In the genomic region with DNA sequence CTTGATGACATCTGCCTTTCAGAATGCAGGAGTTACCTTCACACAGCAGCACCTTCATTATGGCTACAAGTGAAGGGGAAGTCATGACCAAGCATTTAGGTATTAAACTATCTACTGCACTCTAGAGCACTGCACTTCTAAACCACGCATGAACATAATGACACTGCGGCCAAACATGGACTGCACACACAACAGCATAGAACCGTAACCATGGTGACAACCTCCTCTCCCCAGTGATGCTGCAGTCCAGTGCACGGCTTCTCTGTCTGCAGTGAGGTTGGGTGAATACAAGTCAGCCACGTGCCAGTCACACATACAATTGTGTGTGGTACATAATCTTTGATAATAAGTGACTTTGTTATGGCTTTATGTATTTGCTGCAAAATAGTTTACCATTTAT, we compare ENCODE assay signal across 18 mouse cellular contexts. TPM values are rescaled to one million over a fixed set of nuclear protein-coding genes. Genes with fewer than 3 reads are reported as not detected.
DNase-seq lines count a peak whose midpoint lies in the region; ATAC-seq lines count a peak whose summit lies in the region.
"Had no signal": no experiment of that assay in that cellular context is flagged by ENCODE, and none has a peak within 500 bp of the region (broad histone marks: within the 10 kb centered on the region; RNA-seq: fewer than 3 reads in every experiment).

No protein-coding gene starts in this region.

- no peaks in the 10 kb centered on the region for H3K27me3 ChIP-seq in hindbrain, embryonic 16.5 days (replicated peaks; ENCODE audit: control insufficient read depth, insufficient read depth, low read length)
- H3K27me3 ChIP-seq in neural tube, embryonic 13.5 days, result no peaks in the 10 kb centered on the region
- H3K27me3 ChIP-seq: embryonic facial prominence, embryonic 15.5 days; heart, embryonic 15.5 days; stomach, embryonic 15.5 days had no signal

- H3K27ac ChIP-seq in hindbrain, embryonic 16.5 days (ENCODE audit: low read depth, low read length), result no peak overlapping the region
- no peak overlapping the region; the same call in 1 of the 2 replicates for H3K27ac ChIP-seq in neural tube, embryonic 13.5 days (replicated peaks)
- H3K27ac ChIP-seq: embryonic facial prominence, embryonic 15.5 days; heart, embryonic 15.5 days; kidney, postnatal 0 days; stomach, embryonic 15.5 days had no signal

- H3K4me1 ChIP-seq in hindbrain, embryonic 16.5 days (ENCODE audit: control insufficient read depth, insufficient read depth, low read depth, low read length), result no peaks in the 10 kb centered on the region
- H3K4me1 ChIP-seq in neural tube, embryonic 13.5 days (replicated peaks), result peaks cover 6% of the 10 kb centered on the region; the same call in 1 of the 2 replicates
- H3K4me1 ChIP-seq: embryonic facial prominence, embryonic 15.5 days; heart, embryonic 15.5 days; stomach, embryonic 15.5 days had no signal

- H3K9me3 ChIP-seq in hindbrain, embryonic 16.5 days (ENCODE audit: control insufficient read depth, low read length), result no peaks in the 10 kb centered on the region
- H3K9me3 ChIP-seq in neural tube, embryonic 13.5 days, result no peaks in the 10 kb centered on the region
- H3K9me3 ChIP-seq: embryonic facial prominence, embryonic 15.5 days; heart, embryonic 15.5 days; stomach, embryonic 15.5 days had no signal

- peaks cover 6% of the 10 kb centered on the region for H3K36me3 ChIP-seq in hindbrain, embryonic 16.5 days (ENCODE audit: control insufficient read depth, insufficient read depth, low read length)
- H3K36me3 ChIP-seq in neural tube, embryonic 13.5 days, result peaks cover 13% of the 10 kb centered on the region

- ATAC-seq in hindbrain, embryonic 16.5 days, result peak; percentile 72; the same call in 1 of the 2 replicates
- peak; percentile 68; the same call in 1 of the 2 replicates for ATAC-seq in neural tube, embryonic 13.5 days (ENCODE audit: low read depth)
- ATAC-seq: lung, postnatal 0 days had no signal

- 34% methylated on average over 5 of the region's 5 CpGs for WGBS in hindbrain, embryonic 16.5 days
- WGBS in neural tube, embryonic 13.5 days, result 37% methylated on average over 5 of the region's 5 CpGs

- H3K9ac ChIP-seq in hindbrain, embryonic 16.5 days (ENCODE audit: low read depth, low read length), result no peak overlapping the region
- no peak overlapping the region for H3K9ac ChIP-seq in neural tube, embryonic 13.5 days
- H3K9ac ChIP-seq: embryonic facial prominence, embryonic 15.5 days; heart, embryonic 15.5 days; stomach, embryonic 15.5 days had no signal

- H3K4me3 ChIP-seq in hindbrain, embryonic 16.5 days (ENCODE audit: low read length), result no peak overlapping the region
- H3K4me3 ChIP-seq in neural tube, embryonic 13.5 days, result no peak overlapping the region
- H3K4me3 ChIP-seq: embryonic facial prominence, embryonic 15.5 days; heart, embryonic 15.5 days; stomach, embryonic 15.5 days had no signal

- H3K4me2 ChIP-seq in hindbrain, embryonic 16.5 days (ENCODE audit: low read length), result no peak overlapping the region
- no peak overlapping the region for H3K4me2 ChIP-seq in neural tube, embryonic 13.5 days
- H3K4me2 ChIP-seq: embryonic facial prominence, embryonic 15.5 days; heart, embryonic 15.5 days; stomach, embryonic 15.5 days had no signal

- DNase-seq in heart, postnatal 4 days, result peak; percentile 1
- no peak for DNase-seq in heart, adult 9 months (ENCODE audit: low spot score in 2 of 2)
- peak; percentile 8 for DNase-seq in embryo, embryonic 11 days
- DNase-seq in ovary, postnatal 14 days (ENCODE audit: low spot score), result no peak
- DNase-seq in lung, adult 18-20 months, result no peak
- DNase-seq: adrenal gland, postnatal 25 days; thymus, postnatal 36 days had no signal

RNA-seq across cellular contexts. Expression of gene Nhlrc3, which starts 17.6 kb away (rescaled TPM):
- 1 to 10 TPM; 9.7 TPM for total RNA-seq in heart, postnatal 4 days (2021)
- polyA plus RNA-seq in hindbrain, embryonic 16.5 days (2015; fragmentation: Nextera tagmentation; extraction: Ambion mirVana), result 8.1 and 9.3 TPM in 2 replicates
- 8.4 and 8.7 TPM in 2 replicates for polyA plus RNA-seq in neural tube, embryonic 13.5 days (2015; fragmentation: Nextera tagmentation; extraction: Ambion mirVana)

RNA-seq across cellular contexts. Expression of gene Proser1, which starts 17.9 kb away (rescaled TPM):
- 10 to 100 TPM; 15.5 to 16.7 TPM for total RNA-seq in heart, postnatal 4 days (2021)
- polyA plus RNA-seq in hindbrain, embryonic 16.5 days (2015; fragmentation: Nextera tagmentation; extraction: Ambion mirVana), result 13.5 and 16.1 TPM in 2 replicates
- polyA plus RNA-seq in neural tube, embryonic 13.5 days (2015; fragmentation: Nextera tagmentation; extraction: Ambion mirVana), result 25.6 and 25.7 TPM in 2 replicates

RNA-seq across cellular contexts. Expression of gene Stoml3, which starts 42.9 kb away (rescaled TPM):
- total RNA-seq in heart, postnatal 4 days (2021), result not detected
- polyA plus RNA-seq in hindbrain, embryonic 16.5 days (2015; fragmentation: Nextera tagmentation; extraction: Ambion mirVana), result 0.09 TPM in 1 of 2 replicates, not detected in the other
- polyA plus RNA-seq in neural tube, embryonic 13.5 days (2015; fragmentation: Nextera tagmentation; extraction: Ambion mirVana), result not detected in 2 replicates
- total RNA-seq: adrenal gland, postnatal 25 days; ES-E14; left cerebral cortex, postnatal 14 days; liver, adult 2 months had no signal
- polyA plus RNA-seq: heart, embryonic 15.5 days; intestine, embryonic 14.5 days; kidney, postnatal 0 days; liver, adult 2 months had no signal

Comparison
In these comparisons a context has a peak if more than half of its experiments do, and no peak if none do; other contexts are left out.
1. DNase-seq: peak in heart, postnatal 4 days (single experiment) and embryo, embryonic 11 days (single experiment); none in heart, adult 9 months (0 of 2), ovary, postnatal 14 days (single experiment) and lung, adult 18-20 months (0 of 2).